Mouse (Mus musculus): ENCODE results near the gene Shisa9. TPM values are rescaled to one million over a fixed set of nuclear protein-coding genes. Genes with fewer than 3 reads are reported as not detected.

Shisa9 gene
- total and polyA plus RNA-seq, 2 experiments from 2014 or later = 25.7 to 72.7 TPM

GRCm38 (mm10) chr16:12178031-12178430 is 194.1 kb downstream of the Shisa9 start:
- TF ChIP-seq CTCF (IDR thresholded peaks at IDR 0.05) = no peak
- no peak overlapping the region for H3K4me2 ChIP-seq (ENCODE audit: low read depth, low read length, poor library complexity, severe bottlenecking)
- no peak overlapping the region for H3K9ac ChIP-seq (replicated peaks; ENCODE audit: low read length, poor library complexity, severe bottlenecking)
- WGBS = 81% methylated on average over 2 of the region's 2 CpGs
- H3K4me1 ChIP-seq (ENCODE audit: insufficient read depth, low read length) = no peaks in the 10 kb centered on the region
- no peaks in the 10 kb centered on the region for H3K27me3 ChIP-seq (ENCODE audit: insufficient read depth, low read length)
- no peaks in the 10 kb centered on the region for H3K36me3 ChIP-seq (ENCODE audit: insufficient read depth, low read length)
- no peak overlapping the region for H3K27ac ChIP-seq (ENCODE audit: low read depth, low read length)
- no peaks in the 10 kb centered on the region for H3K9me3 ChIP-seq (ENCODE audit: low read length)
- DNase-seq (ENCODE audit: low spot score) (no peak), ATAC-seq (ENCODE audit: low FRiP score) (no peak)
- no peak overlapping the region for H3K4me3 ChIP-seq (ENCODE audit: low read depth, low read length)

GRCm38 (mm10) chr16:12189739-12190138 is 205.8 kb downstream of the Shisa9 start:
- Histone ChIP-seq H3K4me2 (ENCODE audit: low read depth, low read length, poor library complexity, severe bottlenecking) (no peak overlapping the region), H3K9me3 (ENCODE audit: low read length) (no peaks in the 10 kb centered on the region), H3K36me3 (ENCODE audit: insufficient read depth, low read length) (no peaks in the 10 kb centered on the region), H3K27me3 (ENCODE audit: insufficient read depth, low read length) (no peaks in the 10 kb centered on the region), H3K9ac (replicated peaks; ENCODE audit: low read length, poor library complexity, severe bottlenecking) (no peak overlapping the region), H3K27ac (ENCODE audit: low read depth, low read length) (no peak overlapping the region), H3K4me1 (ENCODE audit: insufficient read depth, low read length) (no peaks in the 10 kb centered on the region), H3K4me3 (ENCODE audit: low read depth, low read length) (no peak overlapping the region)
- no peak for TF ChIP-seq CTCF (IDR thresholded peaks at IDR 0.05)
- 77% methylated on average over 2 of the region's 2 CpGs for WGBS
- ATAC-seq (ENCODE audit: low FRiP score) (no peak), DNase-seq (ENCODE audit: low spot score) (no peak)

- no peak for TF ChIP-seq CTCF (IDR thresholded peaks at IDR 0.05)
- no peak for DNase-seq (ENCODE audit: low spot score)
- Histone ChIP-seq H3K27me3 (ENCODE audit: insufficient read depth, low read length) (no peaks in the 10 kb centered on the region), H3K4me3 (ENCODE audit: low read depth, low read length) (no peak overlapping the region), H3K36me3 (ENCODE audit: insufficient read depth, low read length) (no peaks in the 10 kb centered on the region), H3K4me2 (ENCODE audit: low read depth, low read length, poor library complexity, severe bottlenecking) (no peak overlapping the region), H3K9me3 (ENCODE audit: low read length) (no peaks in the 10 kb centered on the region), H3K9ac (replicated peaks; ENCODE audit: low read length, poor library complexity, severe bottlenecking) (no peak overlapping the region), H3K4me1 (ENCODE audit: insufficient read depth, low read length) (no peaks in the 10 kb centered on the region), H3K27ac (ENCODE audit: low read depth, low read length) (no peak overlapping the region)
- 94% methylated on average over 4 of the region's 4 CpGs for whole genome bisulfite sequencing
- ATAC-seq (ENCODE audit: low FRiP score) = no peak
These were observed 212.9 kb downstream of the Shisa9 start for GRCm38 (mm10) chr16:12196841-12197240.

- no peak for DNase-seq (ENCODE audit: low spot score)
- no peak overlapping the region for H3K4me3 ChIP-seq (ENCODE audit: low read depth, low read length)
- 51% methylated on average over 5 of the region's 5 CpGs for WGBS
These were observed 213.7 kb downstream of the Shisa9 start for GRCm38 (mm10) chr16:12197611-12198010.

GRCm38 (mm10) chr16:12201216-12201615 is 217.3 kb downstream of the Shisa9 start:
- Histone ChIP-seq H3K4me1 (ENCODE audit: insufficient read depth, low read length) (no peaks in the 10 kb centered on the region), H3K9me3 (ENCODE audit: low read length) (no peaks in the 10 kb centered on the region), H3K27ac (ENCODE audit: low read depth, low read length) (no peak overlapping the region), H3K27me3 (ENCODE audit: insufficient read depth, low read length) (no peaks in the 10 kb centered on the region), H3K4me2 (ENCODE audit: low read depth, low read length, poor library complexity, severe bottlenecking) (no peak overlapping the region), H3K4me3 (ENCODE audit: low read depth, low read length) (no peak overlapping the region), H3K36me3 (ENCODE audit: insufficient read depth, low read length) (no peaks in the 10 kb centered on the region), H3K9ac (replicated peaks; ENCODE audit: low read length, poor library complexity, severe bottlenecking) (no peak overlapping the region)
- WGBS = 18% methylated on average over 3 of the region's 3 CpGs
- TF ChIP-seq CTCF (IDR thresholded peaks at IDR 0.05) = peak; percentile 80
- no peak for ATAC-seq (ENCODE audit: low FRiP score)
- peak; percentile 50 for DNase-seq (ENCODE audit: low spot score)

More at GRCm38 (mm10) chr16:12197611-12198010, 213.7 kb downstream of the Shisa9 start:
- Histone ChIP-seq H3K4me2 (ENCODE audit: low read depth, low read length, poor library complexity, severe bottlenecking) (no peak overlapping the region), H3K36me3 (ENCODE audit: insufficient read depth, low read length) (no peaks in the 10 kb centered on the region), H3K27me3 (ENCODE audit: insufficient read depth, low read length) (no peaks in the 10 kb centered on the region), H3K9me3 (ENCODE audit: low read length) (no peaks in the 10 kb centered on the region), H3K27ac (ENCODE audit: low read depth, low read length) (no peak overlapping the region), H3K9ac (replicated peaks; ENCODE audit: low read length, poor library complexity, severe bottlenecking) (no peak overlapping the region), H3K4me1 (ENCODE audit: insufficient read depth, low read length) (no peaks in the 10 kb centered on the region)
- ATAC-seq (ENCODE audit: low FRiP score) = no peak
- TF ChIP-seq CTCF (IDR thresholded peaks at IDR 0.05) = no peak

GRCm38 (mm10) chr16:12202151-12202550 is 218.2 kb downstream of the Shisa9 start:
- no peak for TF ChIP-seq CTCF (IDR thresholded peaks at IDR 0.05)
- no peaks in the 10 kb centered on the region for H3K36me3 ChIP-seq (ENCODE audit: insufficient read depth, low read length)
- no peak overlapping the region for H3K4me3 ChIP-seq (ENCODE audit: low read depth, low read length)
- ATAC-seq (ENCODE audit: low FRiP score) (no peak), DNase-seq (ENCODE audit: low spot score) (no peak)
- no peaks in the 10 kb centered on the region for H3K27me3 ChIP-seq (ENCODE audit: insufficient read depth, low read length)
- no peak overlapping the region for H3K9ac ChIP-seq (replicated peaks; ENCODE audit: low read length, poor library complexity, severe bottlenecking)
- H3K27ac ChIP-seq (ENCODE audit: low read depth, low read length) = no peak overlapping the region
- no peaks in the 10 kb centered on the region for H3K4me1 ChIP-seq (ENCODE audit: insufficient read depth, low read length)
- WGBS = 63% methylated on average over 3 of the region's 3 CpGs
- no peak overlapping the region for H3K4me2 ChIP-seq (ENCODE audit: low read depth, low read length, poor library complexity, severe bottlenecking)
- no peaks in the 10 kb centered on the region for H3K9me3 ChIP-seq (ENCODE audit: low read length)

All from midbrain, postnatal 0 days (tissue).